Mouse (Mus musculus): ENCODE measurements around the gene Bbx. TPM values are rescaled to one million over a fixed set of nuclear protein-coding genes. Genes with fewer than 3 reads are reported as not detected.
A peak's percentile ranks its signal among the peaks of the same experiment; 100 is the strongest.

The Bbx gene
- polyA plus RNA-seq, 1 experiment from 2014 or later, result 38.0 TPM

- ATAC-seq (replicated peaks; ENCODE audit: low FRiP score), result no peak
Observed at GRCm38 (mm10) chr16:50428871-50429691, 3.1 kb downstream of the Bbx start.

GRCm38 (mm10) chr16:50420130-50420529 is 12.1 kb downstream of the Bbx start:
- ATAC-seq (replicated peaks; ENCODE audit: low FRiP score), result no peak
- H3K9me3 ChIP-seq (ENCODE audit: control insufficient read depth, low read length), result no peaks in the 10 kb centered on the region

More at GRCm38 (mm10) chr16:50428871-50429691, 3.1 kb downstream of the Bbx start:
- no peaks in the 10 kb centered on the region for H3K9me3 ChIP-seq (ENCODE audit: control insufficient read depth, low read length)
- no peaks in the 10 kb centered on the region for H3K27me3 ChIP-seq (ENCODE audit: control insufficient read depth, insufficient read depth, low read length)
- peak overlapping the region; percentile 87 for H3K4me3 ChIP-seq (ENCODE audit: low read depth, low read length)
- H3K9ac ChIP-seq (ENCODE audit: low read length), result peak overlapping the region; percentile 85
- WGBS, result 3% methylated on average over 23 of the region's 23 CpGs
- no peaks in the 10 kb centered on the region for H3K36me3 ChIP-seq (ENCODE audit: control insufficient read depth, insufficient read depth, low read length)
- H3K4me2 ChIP-seq (ENCODE audit: low read depth, low read length, severe bottlenecking), result peak overlapping the region; percentile 91
- H3K27ac ChIP-seq (ENCODE audit: low read depth, low read length), result no peak overlapping the region
- H3K4me1 ChIP-seq (replicated peaks; ENCODE audit: control insufficient read depth, insufficient read depth, low read length), result no peaks in the 10 kb centered on the region; the same call in 1 of the 2 replicates
- peak; percentile 65 for DNase-seq (ENCODE audit: low spot score)

GRCm38 (mm10) chr16:50415406-50415805 is 16.8 kb downstream of the Bbx start:
- ATAC-seq (replicated peaks; ENCODE audit: low FRiP score) (no peak), DNase-seq (ENCODE audit: low spot score) (no peak)
- Histone ChIP-seq H3K4me1 (replicated peaks; ENCODE audit: control insufficient read depth, insufficient read depth, low read length) (no peaks in the 10 kb centered on the region), H3K4me3 (ENCODE audit: low read depth, low read length) (no peak overlapping the region), H3K27ac (ENCODE audit: low read depth, low read length) (no peak overlapping the region), H3K9me3 (ENCODE audit: control insufficient read depth, low read length) (no peaks in the 10 kb centered on the region), H3K4me2 (ENCODE audit: low read depth, low read length, severe bottlenecking) (no peak overlapping the region), H3K27me3 (ENCODE audit: control insufficient read depth, insufficient read depth, low read length) (no peaks in the 10 kb centered on the region), H3K36me3 (ENCODE audit: control insufficient read depth, insufficient read depth, low read length) (no peaks in the 10 kb centered on the region), H3K9ac (ENCODE audit: low read length) (no peak overlapping the region)
- 82% methylated on average over 8 of the region's 8 CpGs for WGBS

More at GRCm38 (mm10) chr16:50420130-50420529, 12.1 kb downstream of the Bbx start:
- DNase-seq (ENCODE audit: low spot score), result no peak
- Histone ChIP-seq H3K27me3 (ENCODE audit: control insufficient read depth, insufficient read depth, low read length) (no peaks in the 10 kb centered on the region), H3K36me3 (ENCODE audit: control insufficient read depth, insufficient read depth, low read length) (no peaks in the 10 kb centered on the region), H3K4me2 (ENCODE audit: low read depth, low read length, severe bottlenecking) (no peak overlapping the region), H3K27ac (ENCODE audit: low read depth, low read length) (no peak overlapping the region), H3K9ac (ENCODE audit: low read length) (no peak overlapping the region), H3K4me3 (ENCODE audit: low read depth, low read length) (no peak overlapping the region), H3K4me1 (replicated peaks; ENCODE audit: control insufficient read depth, insufficient read depth, low read length) (no peaks in the 10 kb centered on the region)
- 0% methylated on average over 1 of the region's 1 CpGs for WGBS

GRCm38 (mm10) chr16:50402851-50403250 is 29.3 kb downstream of the Bbx start:
- H3K27me3 ChIP-seq (ENCODE audit: control insufficient read depth, insufficient read depth, low read length), result no peaks in the 10 kb centered on the region
- ATAC-seq (replicated peaks; ENCODE audit: low FRiP score) (no peak), DNase-seq (ENCODE audit: low spot score) (no peak)
- no peak overlapping the region for H3K4me2 ChIP-seq (ENCODE audit: low read depth, low read length, severe bottlenecking)
- H3K9me3 ChIP-seq (ENCODE audit: control insufficient read depth, low read length), result no peaks in the 10 kb centered on the region
- H3K4me1 ChIP-seq (replicated peaks; ENCODE audit: control insufficient read depth, insufficient read depth, low read length), result no peaks in the 10 kb centered on the region
- no peak overlapping the region for H3K4me3 ChIP-seq (ENCODE audit: low read depth, low read length)
- 89% methylated on average over 5 of the region's 5 CpGs for WGBS
- H3K36me3 ChIP-seq (ENCODE audit: control insufficient read depth, insufficient read depth, low read length), result no peaks in the 10 kb centered on the region
- H3K27ac ChIP-seq (ENCODE audit: low read depth, low read length), result no peak overlapping the region
- H3K9ac ChIP-seq (ENCODE audit: low read length), result no peak overlapping the region

- Histone ChIP-seq H3K9me3 (ENCODE audit: control insufficient read depth, low read length) (no peaks in the 10 kb centered on the region), H3K4me3 (ENCODE audit: low read depth, low read length) (no peak overlapping the region), H3K27me3 (ENCODE audit: control insufficient read depth, insufficient read depth, low read length) (no peaks in the 10 kb centered on the region), H3K36me3 (ENCODE audit: control insufficient read depth, insufficient read depth, low read length) (no peaks in the 10 kb centered on the region), H3K27ac (ENCODE audit: low read depth, low read length) (no peak overlapping the region), H3K9ac (ENCODE audit: low read length) (no peak overlapping the region), H3K4me1 (replicated peaks; ENCODE audit: control insufficient read depth, insufficient read depth, low read length) (no peaks in the 10 kb centered on the region), H3K4me2 (ENCODE audit: low read depth, low read length, severe bottlenecking) (no peak overlapping the region)
- 93% methylated on average over 6 of the region's 6 CpGs for WGBS
- no peak for ATAC-seq (replicated peaks; ENCODE audit: low FRiP score)
- no peak for DNase-seq (ENCODE audit: low spot score)
Observed at GRCm38 (mm10) chr16:50399775-50400174, 32.4 kb downstream of the Bbx start.

GRCm38 (mm10) chr16:50398564-50398963 is 33.6 kb downstream of the Bbx start:
- no peaks in the 10 kb centered on the region for H3K27me3 ChIP-seq (ENCODE audit: control insufficient read depth, insufficient read depth, low read length)

GRCm38 (mm10) chr16:50395928-50396612 is 36.1 kb downstream of the Bbx start:
- DNase-seq (ENCODE audit: low spot score) (no peak), ATAC-seq (replicated peaks; ENCODE audit: low FRiP score) (no peak)
- Histone ChIP-seq H3K9ac (ENCODE audit: low read length) (no peak overlapping the region), H3K36me3 (ENCODE audit: control insufficient read depth, insufficient read depth, low read length) (no peaks in the 10 kb centered on the region), H3K27ac (ENCODE audit: low read depth, low read length) (no peak overlapping the region), H3K27me3 (ENCODE audit: control insufficient read depth, insufficient read depth, low read length) (no peaks in the 10 kb centered on the region), H3K9me3 (ENCODE audit: control insufficient read depth, low read length) (no peaks in the 10 kb centered on the region), H3K4me1 (replicated peaks; ENCODE audit: control insufficient read depth, insufficient read depth, low read length) (no peaks in the 10 kb centered on the region), H3K4me3 (ENCODE audit: low read depth, low read length) (no peak overlapping the region), H3K4me2 (ENCODE audit: low read depth, low read length, severe bottlenecking) (no peak overlapping the region)
- WGBS, result 88% methylated on average over 6 of the region's 6 CpGs

More at GRCm38 (mm10) chr16:50398564-50398963, 33.6 kb downstream of the Bbx start:
- H3K4me3 ChIP-seq (ENCODE audit: low read depth, low read length), result no peak overlapping the region
- H3K9ac ChIP-seq (ENCODE audit: low read length), result no peak overlapping the region
- DNase-seq (ENCODE audit: low spot score), result no peak
- no peaks in the 10 kb centered on the region for H3K36me3 ChIP-seq (ENCODE audit: control insufficient read depth, insufficient read depth, low read length)
- no peaks in the 10 kb centered on the region for H3K4me1 ChIP-seq (replicated peaks; ENCODE audit: control insufficient read depth, insufficient read depth, low read length)
- no peak for ATAC-seq (replicated peaks; ENCODE audit: low FRiP score)
- H3K27ac ChIP-seq (ENCODE audit: low read depth, low read length), result no peak overlapping the region
- WGBS, result 88% methylated on average over 4 of the region's 4 CpGs
- H3K4me2 ChIP-seq (ENCODE audit: low read depth, low read length, severe bottlenecking), result no peak overlapping the region
- no peaks in the 10 kb centered on the region for H3K9me3 ChIP-seq (ENCODE audit: control insufficient read depth, low read length)

GRCm38 (mm10) chr16:50388499-50388898 is 43.7 kb downstream of the Bbx start:
- DNase-seq (ENCODE audit: low spot score), result no peak
- no peak overlapping the region for H3K4me3 ChIP-seq (ENCODE audit: low read depth, low read length)
- no peaks in the 10 kb centered on the region for H3K36me3 ChIP-seq (ENCODE audit: control insufficient read depth, insufficient read depth, low read length)
- H3K27ac ChIP-seq (ENCODE audit: low read depth, low read length), result no peak overlapping the region
- ATAC-seq (replicated peaks; ENCODE audit: low FRiP score), result no peak
- no peaks in the 10 kb centered on the region for H3K9me3 ChIP-seq (ENCODE audit: control insufficient read depth, low read length)
- WGBS, result 84% methylated on average over 3 of the region's 3 CpGs
- H3K4me1 ChIP-seq (replicated peaks; ENCODE audit: control insufficient read depth, insufficient read depth, low read length), result no peaks in the 10 kb centered on the region
- no peaks in the 10 kb centered on the region for H3K27me3 ChIP-seq (ENCODE audit: control insufficient read depth, insufficient read depth, low read length)
- no peak overlapping the region for H3K4me2 ChIP-seq (ENCODE audit: low read depth, low read length, severe bottlenecking)
- H3K9ac ChIP-seq (ENCODE audit: low read length), result no peak overlapping the region

All from forebrain, embryonic 11.5 days (tissue).